Mouse (Mus musculus): ENCODE measurements at regions not wholly inside any gene's neighbourhood (a gene's known extent, or its start where the extent isn't known, plus 50 kb on each side); places are given as distances from the start of the nearest gene placed in this dataset.

- no peak for ATAC-seq
Observed at GRCm38 (mm10) chr13:90733265-90733664, 171.9 kb downstream of the Atp6ap1l start.

GRCm38 (mm10) chr13:90729078-90729477 is 176.1 kb downstream of the Atp6ap1l start:
- no peak for ATAC-seq

GRCm38 (mm10) chr13:90727816-90728215 is 177.3 kb downstream of the Atp6ap1l start:
- ATAC-seq = no peak

- no peak for ATAC-seq
Observed at GRCm38 (mm10) chr13:90725053-90725827, 179.9 kb downstream of the Atp6ap1l start.

GRCm38 (mm10) chr13:90724598-90724997 is 180.6 kb downstream of the Atp6ap1l start:
- ATAC-seq = no peak

- no peak for ATAC-seq
Observed at GRCm38 (mm10) chr13:90723533-90723898, 181.6 kb downstream of the Atp6ap1l start.

- no peak for ATAC-seq
Observed at GRCm38 (mm10) chr13:90722599-90723532, 182.3 kb downstream of the Atp6ap1l start.

- ATAC-seq = no peak
Observed at GRCm38 (mm10) chr13:90684324-90684723, 220.8 kb downstream of the Atp6ap1l start.

- ATAC-seq = no peak
Observed at GRCm38 (mm10) chr13:90679162-90680010, 225.8 kb downstream of the Atp6ap1l start.

- ATAC-seq = no peak
Observed at GRCm38 (mm10) chr13:90673823-90674222, 231.3 kb downstream of the Atp6ap1l start.

- no peak for ATAC-seq
Observed at GRCm38 (mm10) chr13:90673079-90673478, 232.1 kb downstream of the Atp6ap1l start.

- no peak for ATAC-seq
Observed at GRCm38 (mm10) chr13:90661567-90662141, 243.5 kb downstream of the Atp6ap1l start.

GRCm38 (mm10) chr13:90660950-90661349 is 244.2 kb downstream of the Atp6ap1l start:
- no peak for ATAC-seq

GRCm38 (mm10) chr13:90659087-90659486 is 246.1 kb downstream of the Atp6ap1l start:
- ATAC-seq = no peak

- ATAC-seq = no peak
Observed at GRCm38 (mm10) chr13:90646356-90646755, 258.8 kb downstream of the Atp6ap1l start.

- no peak for ATAC-seq
Observed at GRCm38 (mm10) chr13:90644216-90644615, 260.9 kb downstream of the Atp6ap1l start.

- no peak for ATAC-seq
Observed at GRCm38 (mm10) chr13:90643575-90644215, 261.5 kb downstream of the Atp6ap1l start.

GRCm38 (mm10) chr13:90643109-90643508 is 262.0 kb downstream of the Atp6ap1l start:
- ATAC-seq = no peak

- ATAC-seq = no peak
Observed at GRCm38 (mm10) chr13:90642206-90642823, 262.8 kb downstream of the Atp6ap1l start.
